Mouse (Mus musculus): ENCODE data around the gene Dst.

- no peak for TF ChIP-seq POLR2AphosphoS2 (IDR thresholded peaks at IDR 0.05; ENCODE audit: low read length)
- TF ChIP-seq CTCF (IDR thresholded peaks at IDR 0.05 in 2 of 3, conservative IDR thresholded peaks at IDR 0.05 in 1 of 3; ENCODE audit: control insufficient read depth in 1 of 3, insufficient read depth in 1 of 3, low read depth in 2 of 3, low read length in 3 of 3, poor library complexity in 1 of 3, severe bottlenecking in 1 of 3) = no peak
- TF ChIP-seq POLR2A (IDR thresholded peaks at IDR 0.05; ENCODE audit: control insufficient read depth in 1 of 2, insufficient read depth in 1 of 2, low read depth in 1 of 2, low read length in 2 of 2, poor library complexity in 1 of 2) = no peak
- TF ChIP-seq EP300 (IDR thresholded peaks at IDR 0.05; ENCODE audit: low read depth in 1 of 2, low read length in 2 of 2) = no peak
- no peak for TF ChIP-seq TAL1 (IDR thresholded peaks at IDR 0.05; ENCODE audit: low read length)
- TF ChIP-seq CHD2 (IDR thresholded peaks at IDR 0.05; ENCODE audit: low read length) = no peak
These were observed 35.9 kb downstream of the Dst start for GRCm38 (mm10) chr1:33943943-33944342.

All from MEL (cell line).